Mouse (Mus musculus) lung, adult 2 months (tissue): Measurements from ENCODE around the gene Sart1.

Experiments
- CTCF ChIP-seq: fragments of 200-500 bp; IDR thresholded peaks from 2 replicates; pipeline ENCODE4 v1.5.1; 2011; ENCODE audit warnings: mild to moderate bottlenecking, low read length, control low read depth; ENCODE audit not compliant: insufficient read depth
- POLR2A ChIP-seq: fragments of 200-500 bp; IDR thresholded peaks from 2 replicates; pipeline ENCODE4 v1.6.1; 2011; ENCODE audit warnings: low read depth, mild to moderate bottlenecking, control low read depth, low read length, borderline replicate concordance; ENCODE audit errors: extremely low read depth

DNA sequence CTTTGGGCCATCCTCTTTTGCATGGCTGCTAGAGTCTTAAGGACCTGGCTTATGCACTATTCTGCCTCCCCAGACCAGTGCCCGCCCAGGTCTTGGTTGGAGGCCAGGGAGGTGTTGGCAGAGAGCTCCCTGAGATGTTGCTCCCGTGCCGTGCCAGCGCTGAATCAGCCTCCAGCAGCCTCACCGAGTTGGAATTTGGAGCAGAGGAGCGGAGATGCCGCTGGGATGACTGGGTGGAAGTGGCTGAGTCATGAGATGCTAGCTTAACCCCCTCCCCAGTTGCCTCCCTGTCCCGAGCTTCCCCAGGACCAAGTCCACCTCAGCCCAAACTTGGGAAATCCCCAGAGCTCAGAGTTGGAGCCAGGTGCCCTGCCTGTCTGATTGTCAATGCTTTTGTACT, 41.3 kb upstream of the Sart1 start:
- TF ChIP-seq POLR2A (no peak), CTCF (no peak)
